Comparison of ENCODE assay signal across 28 mouse cellular contexts in the genomic region with DNA sequence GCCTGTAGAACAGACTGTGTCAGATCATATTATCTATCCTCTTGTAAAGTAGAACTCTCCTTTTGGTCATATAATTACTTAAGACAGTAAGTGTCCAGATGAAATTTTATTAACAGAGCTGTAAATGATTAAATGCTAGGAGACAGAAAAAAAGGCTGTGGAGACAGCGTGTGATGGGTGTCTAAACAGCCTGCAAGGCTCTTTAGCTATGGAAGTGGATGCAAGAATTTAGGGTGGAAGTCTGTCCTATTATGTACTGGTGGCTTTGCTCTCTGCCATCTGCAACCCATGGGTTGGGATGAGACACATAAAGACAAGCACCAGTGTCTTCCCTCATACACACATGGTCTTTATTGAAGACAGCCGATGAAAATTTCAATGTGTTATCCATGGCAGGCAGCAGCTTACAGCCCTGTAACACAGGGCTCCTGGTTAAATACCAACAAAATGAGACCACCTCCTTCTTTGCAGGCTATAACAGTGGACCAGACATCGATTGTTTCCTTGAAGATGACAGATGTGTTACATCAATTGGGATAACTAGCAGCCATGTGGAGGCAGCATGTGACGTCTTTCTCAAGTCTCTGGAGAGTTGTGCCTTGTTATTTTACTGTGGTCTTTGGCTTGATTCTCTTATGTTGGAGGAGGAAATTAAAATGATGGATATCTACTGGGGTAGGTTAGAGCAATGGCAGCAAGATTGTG.
A peak's percentile ranks its signal among the peaks of the same experiment; 100 is the strongest.
DNase-seq lines count a peak whose midpoint lies in the region; ATAC-seq and TF ChIP-seq lines count a peak whose summit lies in the region.
"Had no signal": no experiment of that assay in that cellular context is flagged by ENCODE, and none has a peak within 500 bp of the region (broad histone marks: within the 10 kb centered on the region; RNA-seq: fewer than 3 reads in every experiment).

No protein-coding gene starts in this region.

- H3K4me2 ChIP-seq in kidney, embryonic 14.5 days (replicated peaks; ENCODE audit: low read depth, low read length): no peak overlapping the region
- no peak overlapping the region for H3K4me2 ChIP-seq in kidney, postnatal 0 days (ENCODE audit: low read length)
- no peak overlapping the region for H3K4me2 ChIP-seq in limb, embryonic 15.5 days
- H3K4me2 ChIP-seq: embryonic facial prominence, embryonic 13.5 days; forebrain, embryonic 12.5 days; forebrain, embryonic 15.5 days; heart, embryonic 13.5 days; hindbrain, embryonic 14.5 days had no signal

- WGBS in kidney, embryonic 14.5 days: 55% methylated on average over 4 of the region's 4 CpGs
- WGBS in kidney, postnatal 0 days: 49% methylated on average over 4 of the region's 4 CpGs
- 62% methylated on average over 4 of the region's 4 CpGs for WGBS in limb, embryonic 15.5 days
- 85% methylated on average over 4 of the region's 4 CpGs for WGBS in limb, embryonic 10.5 days

- H3K27me3 ChIP-seq in kidney, embryonic 14.5 days (ENCODE audit: control insufficient read depth, insufficient read depth, low read length): no peaks in the 10 kb centered on the region
- H3K27me3 ChIP-seq in kidney, postnatal 0 days (ENCODE audit: insufficient read depth, low read length): no peaks in the 10 kb centered on the region
- no peaks in the 10 kb centered on the region for H3K27me3 ChIP-seq in limb, embryonic 15.5 days
- no peaks in the 10 kb centered on the region for H3K27me3 ChIP-seq in limb, embryonic 10.5 days (ENCODE audit: low read depth, poor library complexity, severe bottlenecking)
- H3K27me3 ChIP-seq: embryonic facial prominence, embryonic 13.5 days; forebrain, embryonic 12.5 days; forebrain, embryonic 15.5 days; heart, embryonic 13.5 days had no signal

- H3K4me1 ChIP-seq in kidney, embryonic 14.5 days (ENCODE audit: control insufficient read depth, insufficient read depth, low read length): 0 out of 2 replicates have a peak, but pooled peaks cover 2% of the 10 kb centered on the region
- H3K4me1 ChIP-seq in kidney, postnatal 0 days (replicated peaks; ENCODE audit: insufficient read depth, low read length): no peaks in the 10 kb centered on the region
- no peaks in the 10 kb centered on the region for H3K4me1 ChIP-seq in limb, embryonic 15.5 days
- no peaks in the 10 kb centered on the region for H3K4me1 ChIP-seq in limb, embryonic 10.5 days
- H3K4me1 ChIP-seq: embryonic facial prominence, embryonic 13.5 days; forebrain, embryonic 15.5 days had no signal

- TF ChIP-seq CTCF in kidney, postnatal 0 days (IDR thresholded peaks at IDR 0.05; ENCODE audit: low read depth): no peak

- no peak overlapping the region for H3K27ac ChIP-seq in kidney, embryonic 14.5 days (ENCODE audit: low read depth, low read length)
- H3K27ac ChIP-seq in kidney, postnatal 0 days: no peak overlapping the region
- no peak overlapping the region for H3K27ac ChIP-seq in limb, embryonic 15.5 days
- no peak overlapping the region for H3K27ac ChIP-seq in limb, embryonic 10.5 days
- H3K27ac ChIP-seq: embryonic facial prominence, embryonic 10.5 days; embryonic facial prominence, embryonic 13.5 days; forebrain, embryonic 12.5 days; forebrain, embryonic 15.5 days; heart, adult 2 months; heart, embryonic 10.5 days; heart, embryonic 13.5 days; hindbrain, embryonic 14.5 days had no signal

- DNase-seq in kidney, postnatal 36 days: no peak
- peak; percentile 72 for DNase-seq in kidney, postnatal 0 days (ENCODE audit: low spot score)
- no peak for DNase-seq in kidney, adult 9 months
- no peak for DNase-seq in limb, embryonic 10.5 days (ENCODE audit: low spot score)
- no peak for DNase-seq in gastrocnemius, postnatal 10 days
- DNase-seq: adrenal gland, adult 8-10 months; adrenal gland, postnatal 25 days; cerebellum, adult 11-12 months; cerebellum, adult 8-10 months; cerebellum, postnatal 10 days; cerebellum, postnatal 36 days; embryo, embryonic 11 days; gastrocnemius, postnatal 36 days; heart, adult 2 months; heart, postnatal 14 days; heart, postnatal 4 days had no signal

- H3K9me3 ChIP-seq in kidney, embryonic 14.5 days (ENCODE audit: control insufficient read depth, low read length): no peaks in the 10 kb centered on the region
- no peaks in the 10 kb centered on the region for H3K9me3 ChIP-seq in kidney, postnatal 0 days (replicated peaks; ENCODE audit: low read length)
- H3K9me3 ChIP-seq in limb, embryonic 15.5 days: no peaks in the 10 kb centered on the region
- no peaks in the 10 kb centered on the region for H3K9me3 ChIP-seq in limb, embryonic 10.5 days (replicated peaks)
- H3K9me3 ChIP-seq: embryonic facial prominence, embryonic 10.5 days; embryonic facial prominence, embryonic 13.5 days; forebrain, embryonic 12.5 days; forebrain, embryonic 15.5 days; heart, embryonic 10.5 days; heart, embryonic 13.5 days had no signal

- peak; percentile 46; the same call in 1 of the 2 replicates for ATAC-seq in kidney, embryonic 14.5 days (ENCODE audit: low FRiP score, low TSS enrichment)
- ATAC-seq in kidney, postnatal 0 days (replicated peaks; ENCODE audit: low FRiP score, low read depth): no peak; the same call in 1 of the 2 replicates
- peak; percentile 48; the same call in 1 of the 2 replicates for ATAC-seq in limb, embryonic 15.5 days (ENCODE audit: insufficient number of reproducible peaks, low FRiP score, low TSS enrichment, low read depth)
- ATAC-seq: activated CD4-positive, CD25-positive, alpha-beta regulatory T cell, adult 4 months; CD4-positive, CD25-positive, alpha-beta regulatory T cell, adult 4 months; forebrain, embryonic 15.5 days had no signal

- H3K36me3 ChIP-seq in kidney, embryonic 14.5 days (ENCODE audit: control insufficient read depth, insufficient read depth, low read length): no peaks in the 10 kb centered on the region
- no peaks in the 10 kb centered on the region for H3K36me3 ChIP-seq in kidney, postnatal 0 days (ENCODE audit: insufficient read depth, low read length)
- H3K36me3 ChIP-seq in limb, embryonic 15.5 days: no peaks in the 10 kb centered on the region
- no peaks in the 10 kb centered on the region for H3K36me3 ChIP-seq in limb, embryonic 10.5 days
- H3K36me3 ChIP-seq: forebrain, embryonic 12.5 days; forebrain, embryonic 15.5 days; heart, embryonic 10.5 days had no signal

- H3K9ac ChIP-seq in kidney, embryonic 14.5 days (ENCODE audit: low read depth, low read length): no peak overlapping the region
- no peak overlapping the region for H3K9ac ChIP-seq in kidney, postnatal 0 days (ENCODE audit: low read depth, low read length)
- no peak overlapping the region for H3K9ac ChIP-seq in limb, embryonic 15.5 days
- H3K9ac ChIP-seq: embryonic facial prominence, embryonic 13.5 days; forebrain, embryonic 12.5 days; forebrain, embryonic 15.5 days; heart, embryonic 13.5 days; hindbrain, embryonic 14.5 days had no signal

- no peak overlapping the region for H3K4me3 ChIP-seq in kidney, embryonic 14.5 days (ENCODE audit: low read length)
- H3K4me3 ChIP-seq in kidney, postnatal 0 days (replicated peaks; ENCODE audit: low read depth, low read length): no peak overlapping the region
- no peak overlapping the region for H3K4me3 ChIP-seq in limb, embryonic 15.5 days
- H3K4me3 ChIP-seq in limb, embryonic 10.5 days: no peak overlapping the region
- H3K4me3 ChIP-seq: embryonic facial prominence, embryonic 10.5 days; embryonic facial prominence, embryonic 13.5 days; erythroblast, embryonic 14.5 days; forebrain, embryonic 12.5 days; forebrain, embryonic 15.5 days; heart, adult 2 months; heart, embryonic 10.5 days; heart, embryonic 13.5 days had no signal
